Mouse (Mus musculus) embryonic facial prominence, embryonic 13.5 days (tissue): ENCODE measurements around the gene Fbxo45. TPM values are rescaled to one million over a fixed set of nuclear protein-coding genes. Genes with fewer than 3 reads are reported as not detected.
"Not testable (repeated sequence)": the region's sequence is repeated elsewhere in the genome, so short reads cannot be mapped to it uniquely, and the experiment has no call there.

ENCODE experiments used
- ATAC-seq: fragments of 200-750 bp; cut with Nextera tagmentation; 2 replicates; pipeline ENCODE4 v1.8.0; 2017; ENCODE audit warnings: low read depth; ENCODE audit not compliant: insufficient number of reproducible peaks, insufficient read depth, low FRiP score, low TSS enrichment
- H3K27ac ChIP-seq: fragments of 300-500 bp; sonication (generic); 2 replicates; pipeline ENCODE4 v1.5.1; 2015; ENCODE audit warnings: moderate library complexity, mild to moderate bottlenecking, inconsistent platforms
- H3K27me3 ChIP-seq: fragments of 300-500 bp; sonication (generic); 2 replicates; pipeline ENCODE4 v1.6.1; 2015; ENCODE audit warnings: mild to moderate bottlenecking, inconsistent platforms
- H3K36me3 ChIP-seq: fragments of 300-500 bp; sonication (generic); 2 replicates; pipeline ENCODE4 v1.6.1; 2015; ENCODE audit warnings: mild to moderate bottlenecking, inconsistent platforms
- H3K4me1 ChIP-seq: fragments of 300-500 bp; sonication (generic); 2 replicates; pipeline ENCODE4 v1.6.1; 2015; ENCODE audit warnings: inconsistent platforms
- H3K4me2 ChIP-seq: fragments of 300-500 bp; sonication (generic); 2 replicates; pipeline ENCODE4 v1.6.1; 2015; ENCODE audit warnings: moderate library complexity, mild to moderate bottlenecking, inconsistent platforms
- H3K4me3 ChIP-seq: fragments of 300-500 bp; sonication (generic); 2 replicates; pipeline ENCODE4 v1.5.1; 2015; ENCODE audit warnings: mild to moderate bottlenecking, inconsistent platforms
- H3K9ac ChIP-seq: fragments of 300-500 bp; sonication (generic); 2 replicates; pipeline ENCODE4 v1.6.1; 2015; ENCODE audit warnings: mild to moderate bottlenecking, inconsistent platforms
- H3K9me3 ChIP-seq: fragments of 300-500 bp; sonication (generic); 2 replicates; pipeline ENCODE4 v1.6.1; 2016; ENCODE audit warnings: inconsistent platforms
- WGBS: fragments of 180-500 bp; shearing (Covaris S2); methylation state at CpG from one replicate; pipeline ENCODE4 v1.1.7; 2015; ENCODE audit warnings: mixed read lengths; 5-methylcytosine and 5-hydroxymethylcytosine counted together
- polyA plus RNA-seq: library from polyadenylated mRNA; unstranded; fragments of >200 nt; fragmentation: Nextera tagmentation; extraction: Ambion mirVana; gene quantifications from 2 replicates; pipeline ENCODE4 v1.2.1, GENCODE M21; 2015

Fbxo45 gene
- polyA plus RNA-seq = 7.3 and 11.0 TPM in 2 replicates

DNA sequence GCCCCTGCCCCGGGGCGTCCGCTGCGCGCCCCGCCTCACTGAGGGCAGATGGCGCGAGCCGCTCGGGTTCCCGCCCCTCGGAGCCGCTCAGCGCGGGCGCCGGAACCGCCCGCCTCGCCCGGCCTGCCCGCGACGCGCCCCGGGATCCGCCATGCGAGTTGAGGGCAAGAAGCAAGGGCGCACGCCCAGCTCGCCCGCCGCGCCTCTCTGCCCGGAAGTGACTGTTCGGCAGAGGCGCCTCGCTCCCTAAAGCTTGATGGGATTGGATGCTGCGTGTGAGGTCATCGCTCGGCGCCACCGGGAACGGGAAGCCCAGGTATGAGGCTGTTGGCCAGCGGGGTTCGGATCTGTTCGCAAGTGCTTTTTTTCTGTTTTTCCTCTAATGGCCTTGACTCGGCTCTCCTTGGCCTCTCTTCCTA is at the start of gene Fbxo45, which contains the start of gene Wdr53:
Fbxo45 (minus strand) TSS at position 207 of the 419 bp plus-strand sequence.
Wdr53 (plus strand) TSS at position 276 of the 419 bp plus-strand sequence.
- Histone ChIP-seq H3K27me3 (no peaks in the 10 kb centered on the region), H3K9ac (peak within 1 kb of the TSS; percentile 94), H3K4me2 (peak within 1 kb of the TSS; percentile 59), H3K27ac (peak within 1 kb of the TSS; percentile 94), H3K4me1 (peaks cover 23% of the 10 kb centered on the region), H3K36me3 (peaks cover 3% of the 10 kb centered on the region), H3K9me3 (no peaks in the 10 kb centered on the region), H3K4me3 (peak within 1 kb of the TSS; percentile 92)
- peak; percentile 97 for ATAC-seq
- WGBS = under 1% methylated on average over 44 of the region's 48 CpGs

DNA sequence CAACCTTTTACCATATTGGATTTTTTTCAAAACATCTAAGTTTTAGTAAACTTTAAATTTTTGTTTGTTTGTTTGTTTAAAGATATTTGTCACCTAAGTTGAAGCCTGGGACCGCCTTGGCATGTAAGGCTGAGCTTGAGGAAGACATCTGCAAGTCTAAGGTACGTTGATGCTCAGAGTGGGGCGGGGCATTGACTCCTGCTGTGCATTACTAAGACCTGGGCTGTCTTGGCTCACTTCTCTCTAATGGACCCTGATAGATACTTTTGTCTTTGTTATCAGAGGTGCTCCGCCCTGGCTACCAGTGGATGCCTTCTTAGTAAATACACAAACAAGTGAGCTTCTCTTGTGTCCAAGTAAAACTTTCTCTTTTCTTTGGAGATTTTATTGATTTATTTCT is 44.9 kb upstream of the Fbxo45 start:
- ATAC-seq = no peak
- no peak overlapping the region for H3K9ac ChIP-seq
- no peaks in the 10 kb centered on the region for H3K9me3 ChIP-seq
- peaks cover 61% of the 10 kb centered on the region for H3K36me3 ChIP-seq
- H3K27ac ChIP-seq = no peak overlapping the region
- H3K27me3 ChIP-seq = no peaks in the 10 kb centered on the region
- H3K4me3 ChIP-seq = no peak overlapping the region
- H3K4me2 ChIP-seq = no peak overlapping the region
- WGBS = 94% methylated on average over 4 of the region's 4 CpGs
- H3K4me1 ChIP-seq = no peaks in the 10 kb centered on the region

DNA sequence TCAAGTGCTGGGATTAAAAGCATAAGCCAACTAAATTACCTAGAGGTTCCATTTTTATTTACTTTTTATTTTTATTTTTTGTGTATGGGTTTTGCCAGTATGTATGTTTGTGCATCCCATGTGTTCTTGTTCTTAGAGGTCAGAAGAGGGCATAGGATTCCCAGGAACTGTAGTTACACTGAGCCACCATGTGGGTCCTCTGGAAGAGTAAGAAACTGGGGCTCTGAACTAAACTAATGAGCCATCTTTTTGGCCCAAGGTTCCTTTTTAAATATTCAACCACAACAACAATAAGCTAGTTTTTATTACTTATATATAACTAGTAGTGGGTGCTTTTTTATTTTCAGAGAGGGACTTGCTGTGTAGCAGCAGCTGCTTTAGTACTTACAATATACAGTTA is 35.6 kb upstream of the Fbxo45 start:
- Histone ChIP-seq H3K36me3 (peaks cover 62% of the 10 kb centered on the region), H3K27me3 (no peaks in the 10 kb centered on the region), H3K4me2 (no peak overlapping the region), H3K4me3 (no peak overlapping the region), H3K9me3 (no peaks in the 10 kb centered on the region), H3K9ac (no peak overlapping the region), H3K27ac (no peak overlapping the region), H3K4me1 (peaks cover 14% of the 10 kb centered on the region)
- no peak for ATAC-seq

- H3K27me3 ChIP-seq = no peaks in the 10 kb centered on the region
- 95% methylated on average over 8 of the region's 8 CpGs for WGBS
These were observed 33.3 kb upstream of the Fbxo45 start for GRCm38 (mm10) chr16:32280211-32280610.

DNA sequence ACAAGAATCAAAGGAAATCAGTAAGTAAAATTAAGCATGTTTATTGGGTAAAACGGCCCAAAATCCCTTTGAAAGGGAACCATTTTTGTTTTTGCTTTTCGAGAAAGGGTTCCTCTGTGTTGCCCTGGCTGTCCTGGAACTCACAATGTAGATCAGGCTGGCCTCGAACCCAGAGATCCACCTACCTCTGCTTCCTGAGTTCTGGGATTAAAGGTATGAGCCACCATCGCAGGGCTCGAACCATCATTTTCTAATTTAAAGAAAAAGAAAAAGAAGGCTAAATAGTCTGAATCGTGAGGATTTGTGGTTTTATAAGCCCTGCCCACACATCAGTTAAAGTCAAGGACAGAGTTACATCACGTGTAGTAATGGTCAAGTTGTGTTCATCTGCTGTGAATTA is 31.4 kb upstream of the Fbxo45 start:
- 41% methylated on average over 7 of the region's 7 CpGs for WGBS
- Histone ChIP-seq H3K4me2 (peak overlapping the region; percentile 73), H3K27me3 (no peaks in the 10 kb centered on the region), H3K4me1 (peaks cover 18% of the 10 kb centered on the region), H3K4me3 (peak overlapping the region; percentile 83), H3K9me3 (no peaks in the 10 kb centered on the region), H3K27ac (peak overlapping the region; percentile 97), H3K36me3 (peaks cover 21% of the 10 kb centered on the region), H3K9ac (peak overlapping the region; percentile 94)
- ATAC-seq = no peak

More at GRCm38 (mm10) chr16:32280211-32280610, 33.3 kb upstream of the Fbxo45 start:
- Histone ChIP-seq H3K27ac (no peak overlapping the region), H3K4me1 (peaks cover 18% of the 10 kb centered on the region), H3K9me3 (no peaks in the 10 kb centered on the region), H3K9ac (no peak overlapping the region), H3K4me3 (peak overlapping the region; percentile 20), H3K36me3 (peaks cover 39% of the 10 kb centered on the region), H3K4me2 (peak overlapping the region; percentile 73)
- no peak for ATAC-seq

DNA sequence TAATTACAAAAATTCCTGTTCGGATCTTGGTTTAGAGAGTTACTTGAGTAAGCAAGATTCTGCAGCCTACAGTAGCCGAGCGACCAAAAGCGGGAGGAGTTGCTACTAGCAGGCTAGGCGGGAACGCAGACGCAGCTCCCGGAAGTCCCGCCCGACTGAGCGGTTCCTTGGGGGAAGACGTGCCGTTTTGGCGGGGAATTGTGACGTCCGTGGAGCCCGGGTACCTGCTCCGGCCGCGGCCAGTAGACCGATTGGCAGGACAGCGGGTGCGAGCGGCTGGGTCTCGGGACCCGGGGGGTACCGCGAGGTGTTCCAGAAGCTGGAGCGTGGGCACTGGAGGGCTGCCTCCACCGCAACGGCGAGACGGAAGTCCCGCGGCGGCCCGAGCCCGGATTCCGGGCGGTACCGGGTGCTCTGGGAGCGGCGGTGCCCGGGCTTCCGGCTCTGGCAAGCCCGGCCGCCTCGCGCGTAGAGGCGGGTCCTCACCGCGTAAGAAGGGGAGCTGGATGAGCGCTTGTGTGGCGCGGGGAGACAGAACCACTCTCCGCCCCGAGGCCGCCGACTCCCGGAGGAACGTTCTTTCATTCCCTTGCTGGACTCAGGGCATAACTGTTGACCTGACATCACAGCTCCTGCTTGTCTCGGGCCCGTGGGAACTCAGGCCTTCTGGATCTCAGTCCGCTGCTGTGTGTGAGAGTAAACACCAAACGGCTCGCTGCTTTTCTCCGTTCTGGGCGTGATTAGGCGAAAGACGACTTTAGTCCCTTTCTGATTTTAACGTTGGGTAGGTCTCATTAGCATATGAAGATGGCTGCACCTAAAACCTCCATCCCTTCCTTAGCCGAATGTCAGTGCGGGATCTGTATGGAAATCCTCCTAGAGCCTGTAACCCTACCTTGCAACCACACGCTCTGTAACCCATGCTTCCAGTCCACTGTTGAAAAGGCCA is 30.6 kb upstream of the Fbxo45 start, which contains the start of gene Rnf168:
Rnf168 (plus strand) TSS at position 152 of the 949 bp plus-strand sequence.
- H3K4me1 ChIP-seq = peaks cover 18% of the 10 kb centered on the region
- H3K9me3 ChIP-seq = no peaks in the 10 kb centered on the region
- peaks cover 14% of the 10 kb centered on the region for H3K36me3 ChIP-seq
- peak within 1 kb of the TSS; percentile 83 for H3K4me3 ChIP-seq
- under 1% methylated on average over 75 of the region's 75 CpGs for WGBS
- no peaks in the 10 kb centered on the region for H3K27me3 ChIP-seq
- peak; percentile 85 for ATAC-seq
- H3K4me2 ChIP-seq = peak within 1 kb of the TSS; percentile 73
- peak within 1 kb of the TSS; percentile 94 for H3K9ac ChIP-seq
- peak within 1 kb of the TSS; percentile 97 for H3K27ac ChIP-seq

GRCm38 (mm10) chr16:32275830-32276229 is 28.9 kb upstream of the Fbxo45 start:
- WGBS = 74% methylated on average over 1 of the region's 1 CpGs
- Histone ChIP-seq H3K9me3 (no peaks in the 10 kb centered on the region), H3K27me3 (no peaks in the 10 kb centered on the region), H3K4me3 (no peak overlapping the region), H3K36me3 (peaks cover 11% of the 10 kb centered on the region), H3K9ac (no peak overlapping the region), H3K4me2 (no peak overlapping the region), H3K4me1 (peaks cover 18% of the 10 kb centered on the region), H3K27ac (no peak overlapping the region)
- ATAC-seq = no peak

GRCm38 (mm10) chr16:32275041-32275440 is 28.1 kb upstream of the Fbxo45 start:
- Histone ChIP-seq H3K27ac (no peak overlapping the region), H3K9ac (no peak overlapping the region), H3K27me3 (no peaks in the 10 kb centered on the region), H3K4me1 (peaks cover 15% of the 10 kb centered on the region), H3K4me2 (no peak overlapping the region), H3K36me3 (peaks cover 4% of the 10 kb centered on the region), H3K9me3 (no peaks in the 10 kb centered on the region), H3K4me3 (no peak overlapping the region)
- WGBS = 88% methylated on average over 6 of the region's 6 CpGs
- no peak for ATAC-seq

GRCm38 (mm10) chr16:32273338-32273737 is 26.4 kb upstream of the Fbxo45 start:
- no peak for ATAC-seq
- Histone ChIP-seq H3K36me3 (no peaks in the 10 kb centered on the region), H3K9ac (no peak overlapping the region), H3K9me3 (no peaks in the 10 kb centered on the region), H3K27ac (no peak overlapping the region), H3K4me1 (peaks cover 5% of the 10 kb centered on the region; the same call in 1 of the 2 replicates), H3K4me3 (no peak overlapping the region), H3K4me2 (no peak overlapping the region), H3K27me3 (no peaks in the 10 kb centered on the region)
- WGBS = 55% methylated on average over 9 of the region's 9 CpGs

DNA sequence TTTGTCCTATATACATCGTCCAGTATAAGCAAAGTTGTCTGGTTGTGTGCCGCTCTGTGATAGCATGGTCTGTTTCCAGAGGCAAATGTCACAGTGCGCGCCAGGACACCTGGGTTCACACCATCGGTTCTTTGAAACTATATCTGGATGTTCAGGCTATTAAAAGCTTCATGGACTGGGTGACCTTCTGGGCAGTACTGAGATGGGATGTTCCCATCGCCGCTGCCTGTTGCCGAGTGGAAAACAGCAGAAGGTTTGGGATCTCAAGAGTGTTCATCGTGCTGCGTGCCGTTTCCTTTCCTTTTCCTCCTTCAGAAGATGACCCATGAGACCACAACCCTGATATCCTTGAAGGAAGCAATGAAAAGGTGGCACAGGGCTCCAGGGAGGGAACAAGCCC is 24.3 kb upstream of the Fbxo45 start, which contains the start of gene Smco1:
Smco1 (plus strand) TSS at position 178 of the 400 bp plus-strand sequence.
- no peaks in the 10 kb centered on the region for H3K36me3 ChIP-seq
- H3K9me3 ChIP-seq = no peaks in the 10 kb centered on the region
- no peak within 1 kb of the TSS for H3K4me3 ChIP-seq
- H3K27me3 ChIP-seq = no peaks in the 10 kb centered on the region
- no peak within 1 kb of the TSS for H3K4me2 ChIP-seq
- no peaks in the 10 kb centered on the region for H3K4me1 ChIP-seq
- H3K9ac ChIP-seq = no peak within 1 kb of the TSS
- ATAC-seq = no peak
- H3K27ac ChIP-seq = no peak within 1 kb of the TSS
- 84% methylated on average over 11 of the region's 11 CpGs for WGBS

DNA sequence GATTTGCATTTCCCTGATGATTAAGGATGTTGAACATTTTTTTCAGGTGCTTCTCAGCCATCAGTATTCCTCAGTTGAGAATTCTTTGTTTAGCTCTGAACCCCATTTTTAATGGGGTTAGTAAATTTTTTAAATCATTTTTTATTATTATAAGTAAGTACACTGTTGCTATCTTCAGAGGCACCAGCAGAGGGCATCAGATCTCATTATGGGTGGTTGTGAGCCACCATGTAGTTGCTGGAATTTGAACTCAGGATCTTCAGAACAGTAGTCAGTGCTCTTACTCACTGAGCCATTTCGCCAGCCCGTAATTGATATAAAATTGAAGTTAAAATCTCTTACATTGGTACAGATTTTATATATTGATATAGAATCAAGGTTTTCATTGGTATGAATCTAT is 17.3 kb upstream of the Fbxo45 start:
- not testable (repeated sequence) for H3K4me3 ChIP-seq, H3K9ac ChIP-seq, H3K27me3 ChIP-seq, H3K36me3 ChIP-seq, H3K27ac ChIP-seq, H3K9me3 ChIP-seq, H3K4me1 ChIP-seq, H3K4me2 ChIP-seq, ATAC-seq
- 95% methylated on average over 2 of the region's 2 CpGs for WGBS
